Mouse (Mus musculus): ENCODE results near the gene Cabin1.

Cabin1 gene

DNA sequence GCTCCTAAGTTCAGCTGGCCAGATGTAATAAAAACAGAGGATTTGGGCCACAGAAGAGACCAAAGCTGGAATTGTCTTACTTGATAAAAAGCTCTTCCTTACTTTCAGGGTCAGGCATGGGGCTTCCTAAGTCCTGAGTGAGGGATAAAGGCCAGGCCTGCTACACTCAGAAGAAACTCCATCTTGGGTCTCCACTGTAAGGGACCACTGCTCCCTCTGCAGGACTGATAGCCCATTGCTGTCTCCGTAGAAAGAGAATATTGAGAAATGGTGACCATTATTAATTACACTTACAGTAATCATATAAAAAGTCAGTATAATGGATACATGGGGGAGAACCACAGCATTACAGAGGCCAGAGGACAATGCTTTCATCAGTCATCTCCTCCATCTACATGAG is 60.6 kb downstream of the Cabin1 start:
- DNase-seq (ENCODE audit: low read depth, low spot score) = no peak

GRCm38 (mm10) chr10:75702494-75702893 is 61.6 kb downstream of the Cabin1 start:
- no peak for DNase-seq (ENCODE audit: low read depth, low spot score)

DNA sequence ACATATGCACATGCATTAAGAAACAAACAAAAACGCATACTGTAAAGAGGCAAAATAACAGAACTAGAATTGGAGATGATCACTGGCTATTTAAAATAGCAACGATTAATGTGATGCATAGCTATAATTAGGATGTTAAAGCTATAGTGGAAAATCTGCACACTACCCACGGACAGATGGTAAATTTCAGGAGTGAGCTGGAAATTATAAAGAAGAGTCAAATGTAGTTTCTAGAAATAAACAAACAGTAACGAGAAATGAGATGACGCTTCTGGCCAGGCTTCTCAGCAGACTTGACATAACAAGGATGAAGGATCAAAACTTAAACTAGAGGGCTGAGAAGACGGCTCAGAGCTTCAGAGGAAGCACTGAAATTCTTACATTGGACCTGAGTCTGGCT is 62.9 kb downstream of the Cabin1 start:
- no peak for DNase-seq (ENCODE audit: low read depth, low spot score)

GRCm38 (mm10) chr10:75697693-75698092 is 66.4 kb downstream of the Cabin1 start:
- DNase-seq (ENCODE audit: low read depth, low spot score) = no peak

DNA sequence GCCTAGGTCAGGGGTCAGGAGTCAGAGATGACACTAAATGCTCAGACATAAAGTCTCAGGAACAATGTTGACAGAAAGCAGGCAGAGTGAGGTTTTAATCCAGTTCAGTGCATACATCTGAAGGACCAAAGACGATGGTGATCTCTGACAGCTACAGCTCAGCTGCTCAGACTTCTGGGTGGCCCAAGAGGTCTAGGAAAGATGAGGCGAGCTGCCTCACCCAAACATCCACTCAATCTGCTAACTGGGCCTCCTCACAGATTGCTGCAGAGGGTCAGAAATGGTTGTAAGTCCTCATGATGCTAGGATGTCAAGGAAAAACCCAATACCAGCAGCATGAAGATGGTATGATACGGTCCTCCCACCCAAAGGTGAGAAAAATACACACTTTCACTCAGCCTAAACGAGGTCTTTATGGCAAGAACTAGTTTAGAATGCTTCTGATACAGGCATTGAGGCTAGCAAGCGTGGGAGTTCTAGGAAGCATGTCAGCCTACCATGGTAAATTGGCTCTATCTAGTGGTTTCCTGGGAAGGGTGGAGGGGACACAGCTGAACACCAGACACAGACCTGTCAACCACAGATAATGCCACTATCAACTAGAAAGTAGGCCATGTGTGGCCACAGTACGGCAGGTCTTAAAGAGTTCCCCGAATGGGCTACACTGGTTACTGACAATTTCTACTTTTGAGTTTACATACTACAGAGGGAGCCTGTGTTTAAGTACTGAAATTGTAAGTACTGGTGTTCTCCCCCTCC is 67.4 kb downstream of the Cabin1 start:
- DNase-seq (ENCODE audit: low read depth, low spot score) = no peak

GRCm38 (mm10) chr10:75695521-75695920 is 68.6 kb downstream of the Cabin1 start:
- DNase-seq (ENCODE audit: low read depth, low spot score) = no peak

DNA sequence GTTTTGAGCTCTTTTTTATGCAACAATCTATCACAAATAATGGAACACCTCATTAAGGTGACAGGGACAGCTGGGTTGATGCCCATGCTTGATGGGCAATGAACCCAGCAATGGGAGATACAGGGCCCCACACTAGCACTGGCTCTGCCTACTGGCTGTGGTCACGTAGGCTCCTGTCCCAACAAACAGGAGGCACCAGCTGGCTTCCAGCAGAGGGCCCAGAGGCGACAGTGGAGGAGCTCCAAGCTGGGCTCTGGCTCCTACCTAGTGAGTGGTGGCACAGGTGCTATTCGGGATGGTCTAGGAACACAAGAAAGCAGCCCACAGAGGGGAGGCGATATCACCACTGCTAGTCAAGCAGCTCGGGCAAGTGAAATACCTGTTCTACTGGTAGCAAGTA is 69.1 kb downstream of the Cabin1 start:
- no peak for DNase-seq (ENCODE audit: low read depth, low spot score)

DNA sequence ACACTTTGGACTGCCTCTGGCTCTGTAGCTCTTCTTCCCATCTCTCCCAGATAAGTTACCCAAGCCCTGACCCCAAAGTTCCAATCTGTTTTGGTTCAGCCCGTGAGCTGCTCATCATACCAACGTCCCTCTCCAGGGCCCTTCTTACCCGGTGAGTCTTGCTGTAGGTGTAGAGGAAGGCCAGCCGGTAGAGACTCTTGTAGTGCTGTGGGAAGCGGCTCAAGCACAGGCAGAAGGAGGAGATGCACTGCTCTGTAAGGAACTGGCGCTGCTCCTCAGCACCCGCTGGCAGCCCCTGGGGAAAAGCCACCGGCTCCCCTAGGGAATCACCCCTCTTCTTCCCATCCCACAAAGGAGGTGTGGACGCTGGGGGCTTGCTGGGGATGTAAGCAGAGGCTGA is 69.6 kb downstream of the Cabin1 start:
- no peak for DNase-seq (ENCODE audit: low read depth, low spot score)

- DNase-seq (ENCODE audit: low read depth, low spot score) = no peak
Observed at GRCm38 (mm10) chr10:75693451-75694233, 70.5 kb downstream of the Cabin1 start.

DNA sequence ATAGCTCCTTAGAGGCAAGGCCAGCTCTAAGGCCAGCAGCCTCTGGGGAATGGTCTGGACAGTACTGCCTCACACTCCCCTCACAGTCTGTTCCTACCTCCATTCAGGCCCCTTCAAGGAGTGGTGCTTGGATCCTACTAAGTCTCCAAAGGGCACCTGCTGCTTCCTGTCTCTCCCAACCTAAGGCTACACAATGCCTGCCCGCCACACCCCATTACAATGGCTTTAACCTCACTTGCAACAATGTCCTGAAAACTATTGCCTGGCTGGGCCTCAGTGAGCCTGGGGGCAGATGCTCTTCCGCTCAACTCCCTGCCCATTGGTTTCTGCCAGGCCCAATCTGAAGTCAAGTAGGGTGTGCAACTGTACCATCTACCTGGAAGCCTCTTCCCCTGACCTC is 75.5 kb downstream of the Cabin1 start:
- DNase-seq (ENCODE audit: low read depth, low spot score) = no peak

DNA sequence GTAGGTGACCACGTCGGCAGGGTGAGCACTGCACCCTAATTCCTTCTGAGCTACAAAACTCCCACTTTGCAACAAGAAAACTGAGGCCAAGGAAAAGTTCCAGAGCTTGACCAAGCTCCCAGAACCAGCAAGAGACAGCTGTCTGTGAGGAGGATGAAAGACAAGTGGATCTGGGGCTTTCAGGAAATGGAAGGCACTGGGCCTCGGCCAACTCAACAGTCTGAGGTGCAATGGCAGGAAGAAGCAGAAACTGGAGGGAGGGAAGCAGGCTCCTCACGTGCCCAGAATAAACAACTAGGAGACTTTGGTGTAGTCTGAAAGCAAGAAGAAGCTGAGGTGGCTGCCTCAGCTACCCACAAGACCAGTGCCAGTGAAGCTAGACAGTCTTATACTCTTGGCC is 77.4 kb downstream of the Cabin1 start:
- no peak for DNase-seq (ENCODE audit: low read depth, low spot score)

- no peak for DNase-seq (ENCODE audit: low read depth, low spot score)
Observed at GRCm38 (mm10) chr10:75684035-75685004, 79.8 kb downstream of the Cabin1 start.

DNA sequence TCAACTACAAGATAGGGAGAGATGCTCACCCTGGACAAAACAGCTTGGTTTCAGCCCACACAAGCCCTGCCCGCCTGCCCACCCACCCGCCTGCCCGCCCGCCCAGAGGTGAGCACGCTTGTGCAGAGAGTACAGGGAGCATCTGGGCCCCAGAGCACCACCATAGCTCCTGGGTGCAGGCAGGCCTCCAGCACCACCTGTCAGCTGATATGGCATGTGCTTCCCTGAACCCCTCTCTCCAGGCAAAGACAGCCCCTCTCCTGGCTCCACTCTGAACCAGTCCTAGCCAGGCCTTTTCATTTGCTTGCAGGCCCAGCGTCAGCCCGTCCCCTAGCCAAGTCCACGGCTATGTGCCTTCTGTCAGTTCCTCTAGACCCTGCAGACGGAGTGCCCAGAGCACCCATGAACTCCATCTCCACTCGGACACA is 83.6 kb downstream of the Cabin1 start:
- DNase-seq (ENCODE audit: low read depth, low spot score) = no peak

DNA sequence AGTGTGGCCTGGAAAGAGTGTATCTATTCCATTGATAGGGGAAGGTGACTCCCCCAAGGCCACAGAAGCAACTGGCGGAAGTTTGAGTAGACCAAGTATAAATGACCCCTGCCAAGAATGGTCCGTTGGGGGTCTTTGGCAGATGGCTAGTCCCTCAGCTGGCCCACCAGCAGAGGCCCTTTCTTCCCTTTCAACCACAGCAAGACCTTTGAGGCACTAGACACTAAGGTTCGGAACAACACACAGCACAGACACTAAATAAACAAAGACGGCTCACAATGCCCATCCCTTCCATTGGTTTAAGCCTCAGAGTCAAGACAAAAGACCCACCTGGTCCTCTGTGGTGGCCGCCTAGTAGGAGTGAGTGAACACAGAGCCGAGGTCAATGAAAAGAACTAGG is 84.9 kb downstream of the Cabin1 start:
- DNase-seq (ENCODE audit: low read depth, low spot score) = no peak

GRCm38 (mm10) chr10:75677989-75678388 is 86.2 kb downstream of the Cabin1 start:
- DNase-seq (ENCODE audit: low read depth, low spot score) = no peak

GRCm38 (mm10) chr10:75677571-75677970 is 86.6 kb downstream of the Cabin1 start:
- DNase-seq (ENCODE audit: low read depth, low spot score) = no peak

DNA sequence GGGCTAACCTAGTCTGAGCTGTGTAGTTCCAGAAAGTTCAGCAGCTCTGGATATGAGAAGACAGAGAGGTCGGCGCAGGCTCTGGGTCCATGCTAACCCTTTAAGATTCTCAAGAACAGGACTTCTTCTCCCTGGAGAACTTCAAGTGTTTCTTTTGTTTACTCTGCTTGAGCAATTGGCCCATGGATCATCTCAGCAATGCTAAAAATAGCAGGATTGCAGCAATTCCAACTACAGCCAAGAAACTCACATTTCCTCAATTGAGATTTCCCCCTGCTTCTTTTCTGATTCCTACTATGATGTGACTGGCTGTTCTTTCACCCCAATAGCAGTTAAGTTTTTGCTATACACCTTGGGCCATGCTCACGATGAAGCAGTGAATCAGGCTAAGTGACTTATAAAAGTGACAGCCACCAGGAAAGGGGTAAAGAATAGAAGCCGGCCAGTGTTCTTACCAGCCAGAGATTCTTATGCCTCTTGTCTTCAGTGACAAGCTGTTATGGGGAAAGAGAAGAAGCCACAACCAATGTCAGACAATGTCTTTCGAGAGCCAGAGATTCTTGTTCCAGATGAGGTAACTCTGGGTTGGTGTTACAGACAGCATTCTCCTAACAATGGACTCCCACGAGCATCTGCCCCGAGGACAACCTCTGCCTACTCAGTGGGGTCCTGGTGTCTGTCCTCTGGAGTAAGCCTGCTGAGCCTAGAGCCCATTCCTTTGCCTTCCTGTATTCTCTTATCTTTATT is 87.1 kb downstream of the Cabin1 start:
- DNase-seq (ENCODE audit: low read depth, low spot score) = no peak

- no peak for DNase-seq (ENCODE audit: low read depth, low spot score)
Observed at GRCm38 (mm10) chr10:75676286-75676685, 87.9 kb downstream of the Cabin1 start.

- no peak for DNase-seq (ENCODE audit: low read depth, low spot score)
Observed at GRCm38 (mm10) chr10:75675594-75675993, 88.5 kb downstream of the Cabin1 start.

- no peak for DNase-seq (ENCODE audit: low read depth, low spot score)
Observed at GRCm38 (mm10) chr10:75669936-75670335, 94.2 kb downstream of the Cabin1 start.

GRCm38 (mm10) chr10:75667911-75668270 is 96.2 kb downstream of the Cabin1 start:
- DNase-seq (ENCODE audit: low read depth, low spot score) = no peak
